Comparison of ENCODE assay signal across 23 mouse cellular contexts in genomic region chr4:52282458-52282857, GRCm38 (mm10).
DNase-seq lines count a peak whose midpoint lies in the region; ATAC-seq and TF ChIP-seq lines count a peak whose summit lies in the region.
"Had no signal": no experiment of that assay in that cellular context is flagged by ENCODE, and none has a peak within 500 bp of the region (broad histone marks: within the 10 kb centered on the region; RNA-seq: fewer than 3 reads in every experiment).

No protein-coding gene starts in this region.

- H3K27ac ChIP-seq in forebrain, embryonic 14.5 days (ENCODE audit: low read depth, low read length), result no peak overlapping the region
- no peak overlapping the region for H3K27ac ChIP-seq in forebrain, postnatal 0 days (ENCODE audit: low read depth, low read length)
- no peak overlapping the region for H3K27ac ChIP-seq in midbrain, embryonic 13.5 days
- no peak overlapping the region for H3K27ac ChIP-seq in midbrain, embryonic 10.5 days (replicated peaks)
- H3K27ac ChIP-seq in hindbrain, postnatal 0 days, result 0 out of 2 replicates have a peak overlapping the region, but pooled peaks have one; percentile 36
- H3K27ac ChIP-seq: kidney, embryonic 15.5 days; limb, embryonic 13.5 days; liver, embryonic 12.5 days; neural tube, embryonic 13.5 days had no signal

- no peaks in the 10 kb centered on the region for H3K4me1 ChIP-seq in forebrain, embryonic 14.5 days (ENCODE audit: control insufficient read depth, insufficient read depth, low read length)
- H3K4me1 ChIP-seq in forebrain, postnatal 0 days (ENCODE audit: insufficient read depth), result no peaks in the 10 kb centered on the region
- H3K4me1 ChIP-seq in midbrain, embryonic 13.5 days (replicated peaks), result 0 out of 2 replicates have a peak, but pooled peaks cover 5% of the 10 kb centered on the region
- no peaks in the 10 kb centered on the region for H3K4me1 ChIP-seq in midbrain, embryonic 10.5 days
- H3K4me1 ChIP-seq in hindbrain, postnatal 0 days (ENCODE audit: insufficient read depth, low read length), result no peaks in the 10 kb centered on the region
- H3K4me1 ChIP-seq: kidney, embryonic 15.5 days; limb, embryonic 13.5 days; liver, embryonic 12.5 days; megakaryocyte, embryonic 14.5 days had no signal

- H3K27me3 ChIP-seq in forebrain, embryonic 14.5 days (replicated peaks; ENCODE audit: control insufficient read depth, insufficient read depth, low read length), result no peaks in the 10 kb centered on the region
- no peaks in the 10 kb centered on the region for H3K27me3 ChIP-seq in forebrain, postnatal 0 days (ENCODE audit: insufficient read depth, low read length)
- H3K27me3 ChIP-seq in midbrain, embryonic 13.5 days, result no peaks in the 10 kb centered on the region
- H3K27me3 ChIP-seq in midbrain, embryonic 10.5 days (ENCODE audit: low read depth, poor library complexity, severe bottlenecking), result no peaks in the 10 kb centered on the region
- no peaks in the 10 kb centered on the region for H3K27me3 ChIP-seq in hindbrain, postnatal 0 days (ENCODE audit: insufficient read depth, low read length)
- H3K27me3 ChIP-seq: kidney, embryonic 15.5 days; limb, embryonic 13.5 days; liver, embryonic 12.5 days; megakaryocyte, embryonic 14.5 days; neural tube, embryonic 13.5 days had no signal

- H3K4me3 ChIP-seq in forebrain, embryonic 14.5 days (ENCODE audit: low read depth, low read length), result no peak overlapping the region
- no peak overlapping the region for H3K4me3 ChIP-seq in forebrain, postnatal 0 days (ENCODE audit: low read depth, low read length)
- no peak overlapping the region for H3K4me3 ChIP-seq in midbrain, embryonic 13.5 days (replicated peaks)
- no peak overlapping the region for H3K4me3 ChIP-seq in midbrain, embryonic 10.5 days
- no peak overlapping the region for H3K4me3 ChIP-seq in hindbrain, postnatal 0 days (ENCODE audit: low read length)
- H3K4me3 ChIP-seq: kidney, embryonic 15.5 days; limb, embryonic 13.5 days; liver, embryonic 12.5 days; megakaryocyte, embryonic 14.5 days; neural tube, embryonic 13.5 days had no signal

- peak; percentile 29; the same call in 1 of the 2 replicates for ATAC-seq in forebrain, embryonic 14.5 days
- no peak for ATAC-seq in forebrain, postnatal 0 days
- ATAC-seq in midbrain, embryonic 13.5 days, result 0 out of 2 replicates have a peak, but pooled peaks have one; percentile 62
- 0 out of 2 replicates have a peak, but pooled peaks have one; percentile 15 for ATAC-seq in hindbrain, postnatal 0 days
- ATAC-seq: CD4-positive, CD25-positive, alpha-beta regulatory T cell, adult 4 months; intestine, postnatal 0 days; liver, embryonic 12.5 days had no signal

- TF ChIP-seq CTCF in forebrain, postnatal 0 days (IDR thresholded peaks at IDR 0.05; ENCODE audit: low read depth), result no peak
- TF ChIP-seq CTCF in hindbrain, postnatal 0 days (IDR thresholded peaks at IDR 0.05; ENCODE audit: low read depth), result no peak

- WGBS in forebrain, embryonic 14.5 days, result 40% methylated on average over 3 of the region's 3 CpGs
- 41% methylated on average over 3 of the region's 3 CpGs for WGBS in forebrain, postnatal 0 days
- 29% methylated on average over 3 of the region's 3 CpGs for WGBS in midbrain, embryonic 13.5 days
- WGBS in midbrain, embryonic 10.5 days, result 68% methylated on average over 3 of the region's 3 CpGs
- WGBS in hindbrain, postnatal 0 days, result 10% methylated on average over 3 of the region's 3 CpGs

- H3K9me3 ChIP-seq in forebrain, embryonic 14.5 days (replicated peaks; ENCODE audit: control insufficient read depth, low read length), result no peaks in the 10 kb centered on the region
- H3K9me3 ChIP-seq in forebrain, postnatal 0 days (ENCODE audit: low read length), result no peaks in the 10 kb centered on the region
- no peaks in the 10 kb centered on the region for H3K9me3 ChIP-seq in midbrain, embryonic 13.5 days
- H3K9me3 ChIP-seq in midbrain, embryonic 10.5 days (replicated peaks), result no peaks in the 10 kb centered on the region
- no peaks in the 10 kb centered on the region for H3K9me3 ChIP-seq in hindbrain, postnatal 0 days (ENCODE audit: low read length)
- H3K9me3 ChIP-seq: kidney, embryonic 15.5 days; limb, embryonic 13.5 days; liver, embryonic 12.5 days; neural tube, embryonic 13.5 days had no signal

- H3K4me2 ChIP-seq in forebrain, embryonic 14.5 days (ENCODE audit: low read length), result no peak overlapping the region
- H3K4me2 ChIP-seq in forebrain, postnatal 0 days (ENCODE audit: low read depth), result no peak overlapping the region
- no peak overlapping the region for H3K4me2 ChIP-seq in midbrain, embryonic 13.5 days (replicated peaks)
- H3K4me2 ChIP-seq in hindbrain, postnatal 0 days (ENCODE audit: low read depth, low read length), result no peak overlapping the region
- H3K4me2 ChIP-seq: heart, embryonic 11.5 days; kidney, embryonic 15.5 days; limb, embryonic 13.5 days; liver, embryonic 12.5 days; neural tube, embryonic 13.5 days had no signal

- peak; percentile 55 for DNase-seq in forebrain, embryonic 14.5 days (ENCODE audit: low spot score)
- no peak for DNase-seq in forebrain, postnatal 0 days
- no peak for DNase-seq in midbrain, embryonic 10.5 days (ENCODE audit: low spot score)
- peak; percentile 30 for DNase-seq in hindbrain, postnatal 0 days (ENCODE audit: low spot score)
- no peak for DNase-seq in adrenal gland, adult 8-10 months
- no peak for DNase-seq in urinary bladder, postnatal 36 days (ENCODE audit: low spot score in 2 of 2)
- DNase-seq: cerebellum, adult 9-10 months; gastrocnemius, postnatal 14 days; heart, adult 11 months; kidney, postnatal 36 days; lung, adult 18-20 months; lung, postnatal 14 days; retina, postnatal 1 day; right cerebral cortex, postnatal 25 days had no signal

- no peaks in the 10 kb centered on the region for H3K36me3 ChIP-seq in forebrain, embryonic 14.5 days (ENCODE audit: control insufficient read depth, insufficient read depth, low read length)
- H3K36me3 ChIP-seq in forebrain, postnatal 0 days (ENCODE audit: insufficient read depth), result no peaks in the 10 kb centered on the region
- H3K36me3 ChIP-seq in midbrain, embryonic 13.5 days, result no peaks in the 10 kb centered on the region
- no peaks in the 10 kb centered on the region for H3K36me3 ChIP-seq in midbrain, embryonic 10.5 days
- no peaks in the 10 kb centered on the region for H3K36me3 ChIP-seq in hindbrain, postnatal 0 days (ENCODE audit: insufficient read depth, low read length)
- H3K36me3 ChIP-seq: kidney, embryonic 15.5 days; limb, embryonic 13.5 days; liver, embryonic 12.5 days; neural tube, embryonic 13.5 days had no signal

- no peak overlapping the region for H3K9ac ChIP-seq in forebrain, embryonic 14.5 days (ENCODE audit: low read length)
- no peak overlapping the region for H3K9ac ChIP-seq in forebrain, postnatal 0 days
- no peak overlapping the region for H3K9ac ChIP-seq in midbrain, embryonic 13.5 days (replicated peaks)
- H3K9ac ChIP-seq in hindbrain, postnatal 0 days (replicated peaks; ENCODE audit: low read length), result no peak overlapping the region
- H3K9ac ChIP-seq: kidney, embryonic 15.5 days; limb, embryonic 13.5 days; liver, embryonic 12.5 days; neural tube, embryonic 13.5 days had no signal

Comparison
In these comparisons a context has a peak if more than half of its experiments do, and no peak if none do; other contexts are left out.
1. DNase-seq: peak in forebrain, embryonic 14.5 days (single experiment) and hindbrain, postnatal 0 days (single experiment); none in forebrain, postnatal 0 days (single experiment), midbrain, embryonic 10.5 days (single experiment), adrenal gland, adult 8-10 months (single experiment) and urinary bladder, postnatal 36 days (0 of 2).